Mouse (Mus musculus): ENCODE measurements around the gene Mxi1. TPM values are rescaled to one million over a fixed set of nuclear protein-coding genes. Genes with fewer than 3 reads are reported as not detected.

Mxi1 gene
- polyA plus RNA-seq, 1 experiment from 2014 or later, result 43.0 TPM

DNA sequence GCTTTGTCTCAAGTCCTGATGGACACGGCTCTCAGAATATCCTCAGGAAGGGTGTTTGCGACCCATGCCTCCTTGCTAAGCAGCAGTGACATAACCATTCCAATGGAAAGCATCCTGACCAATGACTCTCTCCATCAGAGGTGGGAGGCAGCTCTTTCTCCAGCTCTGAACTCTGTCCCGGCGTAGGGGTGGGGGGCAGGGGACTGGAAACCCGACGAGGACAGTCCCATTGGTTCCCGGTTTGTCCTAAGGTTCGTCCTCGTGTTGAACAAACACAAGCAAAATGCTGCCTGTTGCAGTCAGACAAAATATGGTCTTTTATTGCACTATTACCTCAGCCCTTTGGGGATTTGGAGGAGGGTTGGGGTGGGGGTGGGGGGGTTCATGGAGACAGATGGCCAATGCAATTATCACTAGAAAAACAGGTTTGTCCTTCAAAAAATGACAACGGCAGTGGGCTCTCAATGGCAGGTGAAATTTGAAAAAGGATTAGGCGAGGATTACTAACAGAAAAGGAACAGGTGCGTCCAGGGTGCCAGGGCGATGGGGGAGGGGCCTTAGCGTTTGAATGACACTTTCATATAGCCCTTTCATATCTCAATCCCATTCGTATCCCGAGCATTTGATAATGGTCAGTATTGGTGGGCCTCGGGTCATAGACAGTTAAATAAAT is 11.0 kb upstream of the Mxi1 start:
- H3K9me3 ChIP-seq (ENCODE audit: low read length), result no peaks in the 10 kb centered on the region
- TF ChIP-seq EP300 (IDR thresholded peaks at IDR 0.05) (no peak), CTCF (IDR thresholded peaks at IDR 0.05) (no peak)
- ATAC-seq (no peak), DNase-seq (ENCODE audit: low spot score) (no peak)
- no peaks in the 10 kb centered on the region for H3K27me3 ChIP-seq (replicated peaks; ENCODE audit: insufficient read depth, low read length)
- H3K4me1 ChIP-seq (ENCODE audit: insufficient read depth, low read depth, low read length), result no peaks in the 10 kb centered on the region
- H3K27ac ChIP-seq (ENCODE audit: low read length), result no peak overlapping the region
- no peak overlapping the region for H3K4me3 ChIP-seq (ENCODE audit: low read depth, low read length)
- H3K36me3 ChIP-seq (ENCODE audit: insufficient read depth, low read length), result no peaks in the 10 kb centered on the region
- 63% methylated on average over 17 of the region's 17 CpGs for WGBS
- no peak overlapping the region for H3K4me2 ChIP-seq (replicated peaks; ENCODE audit: low read depth, low read length)
- no peak overlapping the region for H3K9ac ChIP-seq (replicated peaks; ENCODE audit: low read depth)

DNA sequence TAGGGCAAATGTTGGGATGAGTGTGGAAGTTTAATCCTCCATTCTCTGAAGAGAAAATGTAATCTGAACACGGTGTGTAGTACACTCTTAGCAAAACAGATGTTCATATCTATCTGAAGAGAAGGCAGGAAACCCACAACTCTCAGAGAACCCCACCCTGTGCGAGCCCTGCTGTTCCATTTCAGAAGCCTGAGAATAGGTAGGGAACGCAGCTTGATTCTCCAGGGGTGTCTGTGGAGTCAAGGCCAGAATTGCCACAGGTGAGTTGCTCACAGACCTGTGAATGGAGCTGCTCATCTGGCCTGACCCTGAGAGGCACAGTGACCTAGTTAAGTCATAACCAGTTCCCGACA is 10.5 kb upstream of the Mxi1 start:
- WGBS, result 76% methylated on average over 4 of the region's 4 CpGs
- Histone ChIP-seq H3K27ac (ENCODE audit: low read length) (no peak overlapping the region), H3K4me1 (ENCODE audit: insufficient read depth, low read depth, low read length) (no peaks in the 10 kb centered on the region), H3K27me3 (replicated peaks; ENCODE audit: insufficient read depth, low read length) (no peaks in the 10 kb centered on the region), H3K4me3 (ENCODE audit: low read depth, low read length) (no peak overlapping the region), H3K4me2 (replicated peaks; ENCODE audit: low read depth, low read length) (no peak overlapping the region), H3K9ac (replicated peaks; ENCODE audit: low read depth) (no peak overlapping the region), H3K9me3 (ENCODE audit: low read length) (no peaks in the 10 kb centered on the region), H3K36me3 (ENCODE audit: insufficient read depth, low read length) (no peaks in the 10 kb centered on the region)
- ATAC-seq, result no peak
- TF ChIP-seq EP300 (IDR thresholded peaks at IDR 0.05), result no peak
- no peak for TF ChIP-seq CTCF (IDR thresholded peaks at IDR 0.05)
- no peak for DNase-seq (ENCODE audit: low spot score)

DNA sequence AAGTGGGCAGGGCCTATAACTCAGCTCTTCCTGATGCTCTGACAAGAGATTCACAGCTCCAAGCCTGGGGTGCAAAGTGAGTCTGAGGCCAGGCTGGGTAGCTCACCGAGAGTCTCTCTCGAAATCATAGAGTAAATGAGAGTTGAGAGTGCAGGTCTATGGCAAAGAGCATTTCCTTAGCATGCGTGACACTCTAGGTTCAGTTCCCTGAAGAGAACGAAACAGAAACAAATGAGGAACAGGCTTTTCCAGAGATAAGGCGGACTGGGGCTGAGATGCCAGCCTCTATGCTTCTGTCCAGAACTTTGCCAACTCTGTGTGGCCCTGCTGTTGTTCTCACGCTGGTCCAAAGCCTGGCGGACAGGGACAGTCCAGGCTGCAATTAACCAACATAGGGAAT is 6.9 kb upstream of the Mxi1 start:
- 69% methylated on average over 7 of the region's 7 CpGs for WGBS
- H3K9me3 ChIP-seq (ENCODE audit: low read length), result no peaks in the 10 kb centered on the region
- ATAC-seq, result no peak
- H3K4me2 ChIP-seq (replicated peaks; ENCODE audit: low read depth, low read length), result no peak overlapping the region
- DNase-seq (ENCODE audit: low spot score), result no peak
- H3K4me1 ChIP-seq (ENCODE audit: insufficient read depth, low read depth, low read length), result no peaks in the 10 kb centered on the region
- no peak overlapping the region for H3K9ac ChIP-seq (replicated peaks; ENCODE audit: low read depth)
- H3K4me3 ChIP-seq (ENCODE audit: low read depth, low read length), result no peak overlapping the region
- no peak overlapping the region for H3K27ac ChIP-seq (ENCODE audit: low read length)
- no peaks in the 10 kb centered on the region for H3K36me3 ChIP-seq (ENCODE audit: insufficient read depth, low read length)
- no peak for TF ChIP-seq CTCF (IDR thresholded peaks at IDR 0.05)
- no peak for TF ChIP-seq EP300 (IDR thresholded peaks at IDR 0.05)
- no peaks in the 10 kb centered on the region for H3K27me3 ChIP-seq (replicated peaks; ENCODE audit: insufficient read depth, low read length)

DNA sequence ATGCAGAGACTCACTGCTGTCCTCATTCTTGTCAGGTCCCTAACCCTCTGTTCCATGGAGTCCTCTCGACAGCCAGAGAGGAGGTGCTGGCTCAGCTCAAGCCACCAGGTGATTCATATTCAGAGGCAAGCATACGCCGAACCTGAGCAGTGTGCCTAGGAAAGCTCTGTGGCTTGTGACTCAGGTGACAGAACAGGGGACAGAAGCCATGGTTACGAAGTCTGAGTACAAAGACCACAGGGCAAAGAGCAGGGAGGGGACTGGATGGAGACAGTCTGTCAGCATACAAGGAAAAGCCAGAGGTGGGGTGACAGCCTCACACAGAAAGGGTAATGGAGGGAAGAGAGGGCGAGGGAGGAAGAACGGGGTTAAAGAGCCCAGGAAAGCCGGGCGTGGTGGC is 4.7 kb upstream of the Mxi1 start:
- DNase-seq (ENCODE audit: low spot score) (no peak), ATAC-seq (no peak)
- Histone ChIP-seq H3K4me1 (ENCODE audit: insufficient read depth, low read depth, low read length) (no peaks in the 10 kb centered on the region), H3K36me3 (ENCODE audit: insufficient read depth, low read length) (no peaks in the 10 kb centered on the region), H3K4me2 (replicated peaks; ENCODE audit: low read depth, low read length) (no peak overlapping the region), H3K27me3 (replicated peaks; ENCODE audit: insufficient read depth, low read length) (no peaks in the 10 kb centered on the region), H3K4me3 (ENCODE audit: low read depth, low read length) (no peak overlapping the region), H3K9me3 (ENCODE audit: low read length) (no peaks in the 10 kb centered on the region), H3K9ac (replicated peaks; ENCODE audit: low read depth) (no peak overlapping the region), H3K27ac (ENCODE audit: low read length) (no peak overlapping the region)
- 84% methylated on average over 8 of the region's 8 CpGs for WGBS
- no peak for TF ChIP-seq EP300 (IDR thresholded peaks at IDR 0.05)
- no peak for TF ChIP-seq CTCF (IDR thresholded peaks at IDR 0.05)

DNA sequence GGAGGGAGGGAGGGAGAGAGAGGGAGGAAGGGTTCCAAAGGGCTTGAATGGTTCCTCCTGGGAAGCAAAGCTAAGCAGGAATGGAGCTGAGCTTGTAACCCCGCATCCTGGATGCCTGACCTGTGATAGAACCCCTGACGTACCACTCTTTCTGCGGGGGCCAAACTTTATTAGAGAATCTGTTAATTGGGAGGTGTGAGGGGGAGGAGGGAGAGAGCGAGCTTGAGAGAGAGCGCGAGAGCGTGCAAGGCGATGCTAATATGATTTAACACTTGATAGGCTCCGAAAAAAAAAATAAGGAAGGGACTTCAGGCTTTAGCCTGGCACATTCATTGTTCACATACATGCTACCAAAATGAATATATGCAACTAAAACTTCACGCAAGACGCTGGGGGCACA is 3.6 kb upstream of the Mxi1 start:
- no peak for DNase-seq (ENCODE audit: low spot score)
- Histone ChIP-seq H3K4me1 (ENCODE audit: insufficient read depth, low read depth, low read length) (no peaks in the 10 kb centered on the region), H3K27ac (ENCODE audit: low read length) (no peak overlapping the region), H3K9me3 (ENCODE audit: low read length) (no peaks in the 10 kb centered on the region), H3K36me3 (ENCODE audit: insufficient read depth, low read length) (no peaks in the 10 kb centered on the region), H3K9ac (replicated peaks; ENCODE audit: low read depth) (no peak overlapping the region), H3K27me3 (replicated peaks; ENCODE audit: insufficient read depth, low read length) (no peaks in the 10 kb centered on the region), H3K4me3 (ENCODE audit: low read depth, low read length) (no peak overlapping the region), H3K4me2 (replicated peaks; ENCODE audit: low read depth, low read length) (no peak overlapping the region)
- 50% methylated on average over 11 of the region's 11 CpGs for WGBS
- TF ChIP-seq CTCF (IDR thresholded peaks at IDR 0.05) (no peak), EP300 (IDR thresholded peaks at IDR 0.05) (no peak)
- no peak for ATAC-seq

DNA sequence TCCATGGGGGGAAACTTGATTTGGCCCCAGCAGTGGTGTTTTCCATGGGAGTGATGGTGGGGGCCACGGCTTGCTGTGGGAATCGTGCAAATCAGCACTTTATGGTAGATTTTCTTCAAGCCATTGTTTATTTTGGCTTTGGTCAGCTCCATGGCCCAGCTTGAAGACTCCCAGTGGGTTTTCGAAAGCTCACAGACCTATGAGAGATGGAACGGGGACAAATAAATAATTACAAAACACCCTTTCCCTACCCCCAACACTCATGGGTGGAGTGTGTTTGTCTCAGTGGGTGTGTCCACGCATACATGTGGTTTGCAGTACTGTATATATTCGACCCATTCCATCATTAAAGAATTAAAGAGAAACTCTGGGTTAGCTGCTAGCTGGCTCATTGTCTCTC is 3.1 kb upstream of the Mxi1 start:
- Histone ChIP-seq H3K4me1 (ENCODE audit: insufficient read depth, low read depth, low read length) (no peaks in the 10 kb centered on the region), H3K27me3 (replicated peaks; ENCODE audit: insufficient read depth, low read length) (no peaks in the 10 kb centered on the region), H3K27ac (ENCODE audit: low read length) (no peak overlapping the region), H3K9ac (replicated peaks; ENCODE audit: low read depth) (no peak overlapping the region), H3K4me3 (ENCODE audit: low read depth, low read length) (no peak overlapping the region), H3K36me3 (ENCODE audit: insufficient read depth, low read length) (no peaks in the 10 kb centered on the region), H3K4me2 (replicated peaks; ENCODE audit: low read depth, low read length) (no peak overlapping the region), H3K9me3 (ENCODE audit: low read length) (no peaks in the 10 kb centered on the region)
- no peak for ATAC-seq
- TF ChIP-seq EP300 (IDR thresholded peaks at IDR 0.05) (no peak), CTCF (IDR thresholded peaks at IDR 0.05) (no peak)
- 40% methylated on average over 6 of the region's 6 CpGs for WGBS
- no peak for DNase-seq (ENCODE audit: low spot score)

DNA sequence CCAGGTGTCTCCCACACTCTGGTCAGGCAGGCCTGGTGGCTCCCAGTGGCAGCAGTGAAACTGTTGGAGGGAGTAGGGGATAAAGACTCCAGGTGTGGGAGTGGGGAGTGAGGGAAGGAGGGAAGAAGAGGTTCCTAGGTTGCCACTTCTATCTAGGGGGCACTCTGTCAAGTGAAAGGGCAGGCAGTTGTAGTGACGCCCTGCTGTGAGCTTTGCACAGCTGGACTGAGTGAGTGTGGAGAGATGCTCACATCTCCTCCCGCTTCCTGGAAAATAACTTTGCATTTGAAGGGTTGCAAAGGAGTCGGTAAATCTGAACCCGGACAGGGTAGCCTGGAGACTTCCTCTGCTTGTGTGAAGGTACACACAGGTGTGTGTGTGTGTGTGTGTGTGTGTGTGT is 687 bp upstream of the Mxi1 start:
- Histone ChIP-seq H3K9me3 (ENCODE audit: low read length) (no peaks in the 10 kb centered on the region), H3K4me1 (ENCODE audit: insufficient read depth, low read depth, low read length) (peaks cover 1% of the 10 kb centered on the region), H3K27me3 (replicated peaks; ENCODE audit: insufficient read depth, low read length) (no peaks in the 10 kb centered on the region), H3K36me3 (ENCODE audit: insufficient read depth, low read length) (no peaks in the 10 kb centered on the region), H3K27ac (ENCODE audit: low read length) (no peak overlapping the region), H3K4me3 (ENCODE audit: low read depth, low read length) (no peak overlapping the region), H3K9ac (replicated peaks; ENCODE audit: low read depth) (no peak overlapping the region), H3K4me2 (replicated peaks; ENCODE audit: low read depth, low read length) (no peak overlapping the region)
- WGBS, result 41% methylated on average over 4 of the region's 4 CpGs
- no peak for TF ChIP-seq EP300 (IDR thresholded peaks at IDR 0.05)
- TF ChIP-seq CTCF (IDR thresholded peaks at IDR 0.05), result no peak
- DNase-seq (ENCODE audit: low spot score), result no peak
- no peak for ATAC-seq

All from lung, postnatal 0 days (tissue).